Mouse (Mus musculus) kidney, postnatal 0 days (tissue): Measurements from ENCODE around the gene Prkn. TPM values are rescaled to one million over a fixed set of nuclear protein-coding genes. Genes with fewer than 3 reads are reported as not detected.

Experiments
- ATAC-seq: fragments of 200-750 bp; cut with Nextera tagmentation; replicated peaks from 2 replicates; pipeline ENCODE4 v1.8.0; 2017; ENCODE audit warnings: low read depth, moderate number of reproducible peaks, moderate TSS enrichment, moderate library complexity; ENCODE audit not compliant: low FRiP score
- DNase-seq: peaks from one replicate; pipeline ENCODE4 v3.0.0-alpha.2; 2016; ENCODE audit warnings: low spot score
- H3K27ac ChIP-seq: fragments of 300-500 bp; sonication (generic); 2 replicates; pipeline ENCODE4 v1.5.1; 2014; ENCODE audit warnings: mild to moderate bottlenecking
- H3K27me3 ChIP-seq: fragments of 300-500 bp; sonication (generic); 2 replicates; pipeline ENCODE4 v1.6.1; 2014; ENCODE audit warnings: low read length, mixed read lengths; ENCODE audit not compliant: insufficient read depth
- H3K36me3 ChIP-seq: fragments of 300-500 bp; sonication (generic); 2 replicates; pipeline ENCODE4 v1.6.1; 2014; ENCODE audit warnings: low read length, mixed read lengths; ENCODE audit not compliant: insufficient read depth
- H3K4me1 ChIP-seq: fragments of 300-500 bp; sonication (generic); replicated peaks from 2 replicates; pipeline ENCODE4 v1.6.1; 2014; ENCODE audit warnings: antibody characterized with exemption, low read length, mixed read lengths; ENCODE audit not compliant: insufficient read depth
- H3K4me2 ChIP-seq: fragments of 300-500 bp; sonication (generic); 2 replicates; pipeline ENCODE4 v1.6.1; 2014; ENCODE audit warnings: mild to moderate bottlenecking, low read length, moderate library complexity, mixed read lengths
- H3K4me3 ChIP-seq: fragments of 300-500 bp; sonication (generic); replicated peaks from 2 replicates; pipeline ENCODE4 v1.5.1; 2014; ENCODE audit warnings: low read depth, low read length
- H3K9ac ChIP-seq: fragments of 300-500 bp; sonication (generic); 2 replicates; pipeline ENCODE4 v1.6.1; 2014; ENCODE audit warnings: low read depth, low read length
- H3K9me3 ChIP-seq: fragments of 300-500 bp; sonication (generic); replicated peaks from 2 replicates; pipeline ENCODE4 v1.6.1; 2016; ENCODE audit warnings: low read length, inconsistent platforms, mixed read lengths
- CTCF ChIP-seq: IDR thresholded peaks from 2 replicates; pipeline ENCODE4 v1.5.1; 2016; ENCODE audit warnings: antibody characterized with exemption, low read depth, mild to moderate bottlenecking, moderate library complexity
- whole genome bisulfite sequencing: fragments of 180-500 bp; shearing (Covaris S2); extraction: QIAGEN DNeasy Blood & Tissue Kit; methylation state at CpG from one replicate; pipeline ENCODE4 v1.1.7; 2014; 5-methylcytosine and 5-hydroxymethylcytosine counted together
- polyA plus RNA-seq: library from polyadenylated mRNA; unstranded; fragments of >200 nt; fragmentation: Nextera tagmentation; extraction: Ambion mirVana; gene quantifications from 2 replicates; pipeline ENCODE4 v1.2.1, GENCODE M21; 2015

Prkn gene
- polyA plus RNA-seq, 1 experiment from 2014 or later = 3.6 TPM

- Histone ChIP-seq H3K9me3 (no peaks in the 10 kb centered on the region), H3K4me3 (no peak overlapping the region), H3K9ac (no peak overlapping the region), H3K4me1 (no peaks in the 10 kb centered on the region), H3K27me3 (no peaks in the 10 kb centered on the region), H3K36me3 (no peaks in the 10 kb centered on the region), H3K4me2 (no peak overlapping the region), H3K27ac (no peak overlapping the region)
- WGBS = 93% methylated on average over 6 of the region's 6 CpGs
- DNase-seq = no peak
- no peak for ATAC-seq
- no peak for TF ChIP-seq CTCF
These were observed 1021.0 kb downstream of the Prkn start for GRCm38 (mm10) chr17:11861178-11861577.

DNA sequence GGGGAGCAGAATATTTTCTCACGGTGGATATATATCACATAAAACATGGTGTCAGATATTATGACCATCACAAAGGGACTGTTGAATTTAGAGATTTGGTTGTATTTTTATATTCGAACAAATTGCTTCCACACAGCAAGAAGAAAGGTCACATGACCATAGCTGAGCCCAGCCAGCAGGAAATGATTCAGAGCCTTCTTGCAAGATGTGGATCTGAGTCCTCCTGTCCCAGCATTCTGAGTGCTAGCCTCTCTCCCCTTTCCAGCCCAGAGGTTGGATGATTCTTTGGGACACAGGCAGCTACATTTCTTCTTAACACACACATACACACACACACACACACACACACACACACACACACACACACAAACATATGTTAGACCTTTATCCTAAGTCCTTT, 1022.2 kb downstream of the Prkn start:
- Histone ChIP-seq H3K9ac (no peak overlapping the region), H3K27me3 (no peaks in the 10 kb centered on the region), H3K27ac (no peak overlapping the region), H3K4me1 (no peaks in the 10 kb centered on the region), H3K4me2 (no peak overlapping the region), H3K36me3 (no peaks in the 10 kb centered on the region), H3K4me3 (no peak overlapping the region), H3K9me3 (no peaks in the 10 kb centered on the region)
- ATAC-seq = no peak
- TF ChIP-seq CTCF = no peak
- WGBS = 77% methylated on average over 2 of the region's 2 CpGs
- no peak for DNase-seq

GRCm38 (mm10) chr17:11863017-11863416, 1022.8 kb downstream of the Prkn start:
- TF ChIP-seq CTCF = no peak
- 85% methylated on average over 11 of the region's 11 CpGs for WGBS
- Histone ChIP-seq H3K4me1 (no peaks in the 10 kb centered on the region), H3K9ac (no peak overlapping the region), H3K4me3 (no peak overlapping the region), H3K9me3 (no peaks in the 10 kb centered on the region), H3K27me3 (no peaks in the 10 kb centered on the region), H3K27ac (no peak overlapping the region), H3K4me2 (no peak overlapping the region), H3K36me3 (no peaks in the 10 kb centered on the region)
- no peak for ATAC-seq
- DNase-seq = no peak

DNA sequence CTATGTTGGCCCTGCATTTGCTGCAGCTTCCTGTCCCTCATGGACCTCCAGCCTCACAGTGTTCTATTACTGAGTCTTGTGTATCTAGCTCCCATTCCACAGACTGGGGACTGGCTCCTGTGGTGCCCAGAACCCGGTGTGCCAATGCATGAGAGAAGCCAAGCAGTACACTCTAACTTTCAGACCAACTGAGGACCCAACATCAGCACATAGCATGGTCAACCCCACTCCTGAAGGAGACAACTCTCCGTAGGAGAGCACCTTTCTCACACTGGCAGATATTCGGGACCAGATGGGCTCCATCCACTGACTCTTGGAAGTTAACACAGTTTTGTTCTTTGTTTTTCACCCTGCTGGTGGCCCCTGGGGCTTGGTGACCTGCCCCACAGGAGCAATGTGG, 1026.0 kb downstream of the Prkn start:
- ATAC-seq (no peak), DNase-seq (no peak)
- 80% methylated on average over 3 of the region's 3 CpGs for WGBS

DNA sequence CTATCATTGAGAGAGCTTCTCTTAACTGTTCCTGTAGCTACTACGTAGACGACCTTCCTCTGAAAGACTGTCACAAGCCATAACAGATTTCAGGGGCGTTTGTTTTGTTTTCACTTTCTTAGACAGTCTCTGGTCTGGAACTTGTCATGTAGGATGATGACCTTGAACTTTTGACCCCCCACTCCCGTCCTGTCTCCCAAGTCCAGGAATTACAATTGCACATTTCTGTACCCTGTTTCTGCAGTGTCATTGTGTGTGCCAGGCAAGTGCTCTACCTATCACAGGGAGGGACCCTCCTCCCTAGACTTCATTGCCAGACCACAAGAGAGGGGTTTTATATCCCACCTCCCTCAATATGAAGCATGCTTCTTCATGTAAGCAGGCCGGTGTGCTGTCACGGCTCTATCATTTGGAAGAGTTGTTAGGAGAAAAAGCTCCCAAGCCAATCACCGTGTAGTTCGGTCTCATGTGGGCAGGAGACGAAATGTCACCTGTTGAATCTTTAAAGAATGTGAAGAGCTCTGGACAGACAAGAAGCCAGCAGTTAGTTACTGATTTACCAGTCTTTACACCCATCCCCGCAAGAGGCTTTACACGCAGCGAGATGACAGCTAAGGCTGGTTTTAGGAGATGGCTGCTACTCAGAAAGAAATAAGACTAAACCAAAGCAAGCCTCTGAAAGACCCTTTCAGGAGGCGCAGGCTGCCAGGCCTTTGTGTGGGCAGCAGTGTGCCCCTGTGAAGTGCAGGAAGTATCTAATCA, 1027.3 kb downstream of the Prkn start:
- Histone ChIP-seq H3K9ac (no peak overlapping the region), H3K4me3 (no peak overlapping the region), H3K9me3 (no peaks in the 10 kb centered on the region), H3K27ac (no peak overlapping the region), H3K27me3 (no peaks in the 10 kb centered on the region), H3K4me1 (no peaks in the 10 kb centered on the region), H3K36me3 (no peaks in the 10 kb centered on the region), H3K4me2 (no peak overlapping the region)
- 53% methylated on average over 13 of the region's 13 CpGs for WGBS
- DNase-seq (peak; percentile 8), ATAC-seq (no peak)
- no peak for TF ChIP-seq CTCF

More for the DNA sequence above, 1026.0 kb downstream of the Prkn start:
- Histone ChIP-seq H3K27ac (no peak overlapping the region), H3K4me2 (no peak overlapping the region), H3K4me1 (no peaks in the 10 kb centered on the region), H3K9ac (no peak overlapping the region), H3K27me3 (no peaks in the 10 kb centered on the region), H3K4me3 (no peak overlapping the region), H3K9me3 (no peaks in the 10 kb centered on the region), H3K36me3 (no peaks in the 10 kb centered on the region)
- TF ChIP-seq CTCF = no peak

- no peaks in the 10 kb centered on the region for H3K4me1 ChIP-seq
- no peak overlapping the region for H3K4me3 ChIP-seq
- no peak overlapping the region for H3K27ac ChIP-seq
- ATAC-seq = no peak
- H3K27me3 ChIP-seq = no peaks in the 10 kb centered on the region
- no peak for TF ChIP-seq CTCF
- H3K4me2 ChIP-seq = no peak overlapping the region
- no peak overlapping the region for H3K9ac ChIP-seq
- WGBS = 92% methylated on average over 10 of the region's 10 CpGs
- no peaks in the 10 kb centered on the region for H3K9me3 ChIP-seq
- no peak for DNase-seq
- H3K36me3 ChIP-seq = no peaks in the 10 kb centered on the region
These were observed 1030.4 kb downstream of the Prkn start for GRCm38 (mm10) chr17:11870546-11870945.

DNA sequence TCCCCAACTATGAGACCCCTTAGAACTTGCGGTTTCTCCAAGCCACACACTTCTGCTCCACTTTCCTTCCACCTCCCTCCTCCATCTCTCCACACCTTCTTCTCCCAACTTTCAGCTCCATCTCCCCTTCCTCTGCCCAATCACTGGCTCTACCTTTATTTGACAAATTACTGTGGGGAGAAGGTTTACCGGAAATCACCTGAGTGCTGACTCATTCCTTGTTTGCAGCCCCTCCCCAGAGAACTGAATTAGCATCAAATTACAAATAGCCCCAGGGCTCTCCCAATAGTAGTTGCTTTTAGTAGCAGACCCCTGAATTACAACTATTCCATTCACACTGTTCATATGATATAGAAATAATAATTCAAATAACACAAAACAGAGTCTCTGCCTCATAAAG, 1036.1 kb downstream of the Prkn start:
- Histone ChIP-seq H3K4me2 (no peak overlapping the region), H3K9ac (no peak overlapping the region), H3K27ac (no peak overlapping the region), H3K4me3 (no peak overlapping the region), H3K27me3 (no peaks in the 10 kb centered on the region), H3K36me3 (no peaks in the 10 kb centered on the region), H3K4me1 (no peaks in the 10 kb centered on the region), H3K9me3 (no peaks in the 10 kb centered on the region)
- WGBS = 74% methylated on average over 2 of the region's 2 CpGs
- TF ChIP-seq CTCF = no peak
- DNase-seq = no peak
- no peak for ATAC-seq
